Comparison of ENCODE assay signal across 20 mouse cellular contexts in genomic region chr6:100620411-100620810, GRCm38 (mm10).
"Had no signal": no experiment of that assay in that cellular context is flagged by ENCODE, and none has a peak within 500 bp of the region (broad histone marks: within the 10 kb centered on the region; RNA-seq: fewer than 3 reads in every experiment).

No protein-coding gene starts in this region.

- H3K4me3 ChIP-seq: left cerebral cortex, adult 2 months; limb, embryonic 12.5 days; liver, embryonic 13.5 days; midbrain, embryonic 13.5 days had no signal

- H3K36me3 ChIP-seq: limb, embryonic 12.5 days; midbrain, embryonic 13.5 days had no signal

- H3K4me1 ChIP-seq: limb, embryonic 12.5 days; midbrain, embryonic 13.5 days had no signal

- DNase-seq: kidney, adult 2 months; kidney, postnatal 10 days; kidney, postnatal 36 days; layer of hippocampus, postnatal 36 days; liver; liver, embryonic 13.5 days; lung, embryonic 14.5 days; right cerebral cortex, adult 18-20 months; right cerebral cortex, postnatal 14 days; right cerebral cortex, postnatal 4 days; thymus, adult 2 months; thymus, postnatal 14 days; thymus, postnatal 4 days had no signal

- H3K9me3 ChIP-seq: limb, embryonic 12.5 days; liver, embryonic 13.5 days; midbrain, embryonic 13.5 days had no signal

- H3K9ac ChIP-seq: limb, embryonic 12.5 days; liver, embryonic 13.5 days; lung, embryonic 14.5 days; midbrain, embryonic 13.5 days had no signal

- H3K27ac ChIP-seq: left cerebral cortex, adult 2 months; limb, embryonic 12.5 days; liver, embryonic 13.5 days; macrophage; midbrain, embryonic 13.5 days; stomach, postnatal 0 days had no signal

- H3K4me2 ChIP-seq: limb, embryonic 12.5 days; liver, embryonic 13.5 days; lung, embryonic 14.5 days; midbrain, embryonic 13.5 days had no signal

- ATAC-seq: intestine, embryonic 16.5 days; lung, postnatal 0 days; midbrain, embryonic 13.5 days had no signal

- H3K27me3 ChIP-seq: limb, embryonic 12.5 days; liver, embryonic 13.5 days; midbrain, embryonic 13.5 days had no signal
